Mouse (Mus musculus) frontal cortex, postnatal 10 days (tissue): Measurements from ENCODE around the gene Myo15b.
"Not testable (repeated sequence)": the region's sequence is repeated elsewhere in the genome, so short reads cannot be mapped to it uniquely, and the experiment has no call there.

ENCODE experiments used
- DNase-seq, 2 experiments: peaks; one replicate each; pipeline ENCODE4 v3.0.0; 2022; ENCODE audit warnings: low spot score in 2 of 2, mixed read lengths in 1 of 2

Gene Myo15b

GRCm38 (mm10) chr11:115831518-115831917 is 26.7 kb upstream of the Myo15b start:
- no peak for DNase-seq

- DNase-seq = no peak
Observed at GRCm38 (mm10) chr11:115832064-115832463, 26.1 kb upstream of the Myo15b start.

- no peak for DNase-seq
Observed at GRCm38 (mm10) chr11:115832523-115832922, 25.7 kb upstream of the Myo15b start.

GRCm38 (mm10) chr11:115833021-115833513 is 25.1 kb upstream of the Myo15b start:
- no peak for DNase-seq

- no peak for DNase-seq
Observed at GRCm38 (mm10) chr11:115834033-115834432, 24.2 kb upstream of the Myo15b start.

- no peak for DNase-seq
Observed at GRCm38 (mm10) chr11:115836656-115837395, 21.4 kb upstream of the Myo15b start.

- DNase-seq = no peak
Observed at GRCm38 (mm10) chr11:115837606-115838345, 20.4 kb upstream of the Myo15b start.

GRCm38 (mm10) chr11:115838895-115839311 is 19.3 kb upstream of the Myo15b start:
- DNase-seq = no peak

- no peak for DNase-seq
Observed at GRCm38 (mm10) chr11:115839732-115840131, 18.5 kb upstream of the Myo15b start.

- DNase-seq = no peak
Observed at GRCm38 (mm10) chr11:115841044-115841443, 17.2 kb upstream of the Myo15b start.

GRCm38 (mm10) chr11:115841961-115842550 is 16.1 kb upstream of the Myo15b start:
- DNase-seq = no peak

- DNase-seq = no peak
Observed at GRCm38 (mm10) chr11:115843141-115843890, 14.9 kb upstream of the Myo15b start.

- no peak for DNase-seq
Observed at GRCm38 (mm10) chr11:115843891-115844239, 14.3 kb upstream of the Myo15b start.

GRCm38 (mm10) chr11:115844240-115844639 is 14.0 kb upstream of the Myo15b start:
- DNase-seq = no peak

GRCm38 (mm10) chr11:115845819-115846218 is 12.4 kb upstream of the Myo15b start:
- no peak for DNase-seq

- DNase-seq = no peak
Observed at GRCm38 (mm10) chr11:115854674-115855073, 3.5 kb upstream of the Myo15b start.

- DNase-seq = not testable (repeated sequence)
Observed at GRCm38 (mm10) chr11:115857146-115857545, 1.1 kb upstream of the Myo15b start.

- no peak for DNase-seq
Observed at GRCm38 (mm10) chr11:115857936-115858335, 270 bp upstream of the Myo15b start.

GRCm38 (mm10) chr11:115859143-115859945 is 1.1 kb downstream of the Myo15b start:
- DNase-seq = peak; percentile 44 to 75

- DNase-seq = no peak
Observed at GRCm38 (mm10) chr11:115863895-115864294, 5.7 kb downstream of the Myo15b start.

GRCm38 (mm10) chr11:115869393-115869792 is 11.2 kb downstream of the Myo15b start:
- DNase-seq = no peak
